Mouse (Mus musculus): ENCODE data around the gene Trmt2a. TPM values are rescaled to one million over a fixed set of nuclear protein-coding genes. Genes with fewer than 3 reads are reported as not detected.

The Trmt2a gene
- total RNA-seq (2023; ENCODE audit: inconsistent age) = 150 to 190 TPM (median 173 TPM) in 4 replicates

GRCm38 (mm10) chr16:18248433-18249363, at the start of gene Trmt2a, which contains the start of gene Ranbp1:
TSS of gene Trmt2a (plus strand) at chr16:18248679.
TSS of gene Ranbp1 (minus strand) at chr16:18248732.

GRCm38 (mm10) chr16:18217579-18217978, 30.9 kb upstream of the Trmt2a start, which contains the start of gene Ccdc188:
TSS of gene Ccdc188 (plus strand) at chr16:18217879.

GRCm38 (mm10) chr16:18234671-18235388, 13.6 kb upstream of the Trmt2a start, which contains the start of gene Zdhhc8:
TSS of gene Zdhhc8 (minus strand) at chr16:18235136.

DNA sequence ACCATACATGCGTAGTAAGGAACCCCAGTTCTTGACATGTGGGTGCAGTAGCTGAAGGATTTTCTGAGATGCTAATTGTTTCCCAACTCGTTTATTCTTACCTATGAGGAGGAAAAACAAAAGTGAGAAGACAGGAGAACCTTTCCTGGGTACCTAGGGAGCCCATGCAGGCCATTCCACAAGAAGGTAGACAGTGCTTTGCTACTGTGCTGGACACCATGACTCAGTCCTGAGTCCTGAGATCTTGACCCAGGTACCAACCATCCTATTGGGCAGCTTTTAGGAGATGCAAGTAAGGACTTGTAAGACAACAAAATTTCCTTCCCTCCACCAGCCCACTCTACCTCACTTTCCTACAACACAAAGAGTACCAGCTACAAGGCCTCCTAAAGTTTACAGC, 9.7 kb downstream of the Trmt2a start, which contains the start of gene Gm49776:
Gm49776 (minus strand) TSS at position 101 of the 400 bp plus-strand sequence.

DNA sequence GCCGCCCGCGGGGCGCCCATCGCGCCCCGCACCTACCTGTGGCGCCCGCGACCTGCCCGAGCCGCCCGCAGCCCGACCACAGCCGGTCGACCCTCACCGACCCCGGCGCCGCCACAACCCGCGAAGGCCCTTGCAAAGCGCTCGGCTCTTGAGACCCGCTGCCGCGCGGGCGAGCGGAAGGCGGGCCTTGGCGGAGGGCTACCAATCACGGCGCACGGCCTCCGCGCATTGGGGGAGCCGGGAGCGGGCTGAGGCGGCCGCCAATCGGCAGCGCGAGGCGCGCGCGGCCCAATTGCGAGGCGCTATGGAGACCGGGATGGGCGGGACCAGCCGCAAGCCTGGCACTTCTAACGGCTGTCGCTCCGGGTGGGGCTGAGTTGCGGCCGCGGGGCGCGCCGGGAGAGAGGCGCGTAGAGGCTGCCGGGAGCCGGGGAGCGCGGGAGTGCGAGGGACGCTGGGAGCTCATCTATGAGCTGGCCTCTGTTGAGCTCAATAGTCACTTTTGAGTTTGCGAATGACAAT, 40.6 kb downstream of the Trmt2a start, which contains the start of gene Dgcr8:
Dgcr8 (minus strand) TSS at position 180 of the 522 bp plus-strand sequence.

Other genes starting within 250 kb of the Trmt2a start
- gene Dgcr6, start 195.8 kb upstream of the Trmt2a start, total RNA-seq (2023; ENCODE audit: inconsistent age) = 19.0 to 24.7 TPM (median 23.8 TPM) in 4 replicates
- gene Prodh, start 158.5 kb upstream of the Trmt2a start, total RNA-seq (2023; ENCODE audit: inconsistent age) = 8.5 to 13.7 TPM (median 10.6 TPM) in 4 replicates
- gene Rtn4r, start 121.0 kb upstream of the Trmt2a start, total RNA-seq (2023; ENCODE audit: inconsistent age) = 0.29 TPM in 1 of 4 replicates, not detected in the others
- gene Ccdc188, start 30.8 kb upstream of the Trmt2a start, total RNA-seq (2023; ENCODE audit: inconsistent age) = not detected in 4 replicates
- 18.9 to 28.1 TPM (median 25.2 TPM) in 4 replicates for gene Zdhhc8, start 13.5 kb upstream of the Trmt2a start, total RNA-seq (2023; ENCODE audit: inconsistent age)
- gene Ranbp1, start 53 bp downstream of the Trmt2a start, total RNA-seq (2023; ENCODE audit: inconsistent age) = 99.2 to 109 TPM (median 108 TPM) in 4 replicates
- not detected in 4 replicates for gene Gm49776, start 9.6 kb downstream of the Trmt2a start, total RNA-seq (2023; ENCODE audit: inconsistent age)
- 32.5 to 41.7 TPM (median 40.3 TPM) in 4 replicates for gene Dgcr8, start 40.6 kb downstream of the Trmt2a start, total RNA-seq (2023; ENCODE audit: inconsistent age)
- 30.4 to 33.3 TPM (median 31.8 TPM) in 4 replicates for gene Tango2, start 99.4 kb downstream of the Trmt2a start, total RNA-seq (2023; ENCODE audit: inconsistent age)
- 5.1 to 9.0 TPM (median 6.8 TPM) in 4 replicates for gene Arvcf, start 99.5 kb downstream of the Trmt2a start, total RNA-seq (2023; ENCODE audit: inconsistent age)
- 16.5 to 19.6 TPM (median 17.9 TPM) in 4 replicates for gene Txnrd2, start 177.7 kb downstream of the Trmt2a start, total RNA-seq (2023; ENCODE audit: inconsistent age)
- gene Comt, start 178.2 kb downstream of the Trmt2a start, total RNA-seq (2023; ENCODE audit: inconsistent age) = 11.0 to 14.4 TPM (median 12.7 TPM) in 4 replicates

All from B cell, adult (primary cell).